Mouse (Mus musculus) brain, embryonic 14.5 days (tissue): Measurements from ENCODE around the gene 1700007K13Rik. TPM values are rescaled to one million over a fixed set of nuclear protein-coding genes. Genes with fewer than 3 reads are reported as not detected.

ENCODE experiments used
- DNase-seq: peaks from one replicate; pipeline ENCODE4 v3.0.0-alpha.2; 2011; ENCODE audit warnings: low read depth
- CTCF ChIP-seq: fragments of 200-500 bp; IDR thresholded peaks from 2 replicates; pipeline ENCODE4 v1.5.1; 2012; ENCODE audit warnings: inconsistent platforms, mild to moderate bottlenecking, moderate library complexity, borderline replicate concordance; ENCODE audit not compliant: insufficient read depth, insufficient read length; ENCODE audit errors: extremely low read depth
- POLR2A ChIP-seq: fragments of 200-500 bp; IDR thresholded peaks from 2 replicates; pipeline ENCODE4 v1.6.1; 2012; ENCODE audit warnings: mild to moderate bottlenecking, inconsistent platforms, borderline replicate concordance; ENCODE audit not compliant: poor library complexity, insufficient read depth, insufficient read length, severe bottlenecking; ENCODE audit errors: extremely low read depth
- polyA plus RNA-seq: library from polyadenylated mRNA; depleted of rRNA; stranded (reverse); fragments of >200 nt; gene quantifications from 2 replicates; pipeline ENCODE4 v1.2.3, GENCODE M21; 2012

1700007K13Rik gene
- polyA plus RNA-seq, 1 experiment = 2.1 TPM

- TF ChIP-seq CTCF (no peak), POLR2A (no peak)
- DNase-seq = no peak
Measured at GRCm38 (mm10) chr2:28464919-28465318, 1.2 kb downstream of the 1700007K13Rik start.

GRCm38 (mm10) chr2:28463919-28464318 lies 2.2 kb downstream of the 1700007K13Rik start:
- DNase-seq = peak; percentile 20
- TF ChIP-seq POLR2A (no peak), CTCF (peak; percentile 61; the same call in 1 of the 2 replicates)

GRCm38 (mm10) chr2:28456616-28457015 lies 9.5 kb downstream of the 1700007K13Rik start:
- TF ChIP-seq CTCF = no peak
- no peak for TF ChIP-seq POLR2A
- DNase-seq = peak; percentile 43

- no peak for TF ChIP-seq POLR2A
- no peak for TF ChIP-seq CTCF
- DNase-seq = no peak
Measured at GRCm38 (mm10) chr2:28453539-28453938, 12.6 kb downstream of the 1700007K13Rik start.

GRCm38 (mm10) chr2:28451663-28452062 lies 14.5 kb downstream of the 1700007K13Rik start:
- TF ChIP-seq CTCF (no peak), POLR2A (no peak)
- no peak for DNase-seq

- no peak for TF ChIP-seq CTCF
- no peak for TF ChIP-seq POLR2A
- DNase-seq = peak; percentile 54
Measured at GRCm38 (mm10) chr2:28447315-28447670, 18.8 kb downstream of the 1700007K13Rik start.

- DNase-seq = peak; percentile 69
- no peak for TF ChIP-seq CTCF
- peak; percentile 61 for TF ChIP-seq POLR2A
Measured at GRCm38 (mm10) chr2:28446515-28447314, 19.4 kb downstream of the 1700007K13Rik start, which contains the start of gene Ppp1r26. Ppp1r26 (plus strand) TSS chr2:28446800.

- TF ChIP-seq POLR2A (no peak), CTCF (no peak)
- no peak for DNase-seq
Measured at GRCm38 (mm10) chr2:28446181-28446514, 20.0 kb downstream of the 1700007K13Rik start.

GRCm38 (mm10) chr2:28445082-28445481 lies 21.1 kb downstream of the 1700007K13Rik start:
- TF ChIP-seq CTCF (no peak), POLR2A (no peak)
- DNase-seq = no peak

GRCm38 (mm10) chr2:28440842-28441241 lies 25.3 kb downstream of the 1700007K13Rik start:
- DNase-seq = no peak
- no peak for TF ChIP-seq POLR2A
- TF ChIP-seq CTCF = no peak

GRCm38 (mm10) chr2:28435401-28435800 lies 30.7 kb downstream of the 1700007K13Rik start:
- DNase-seq = no peak
- no peak for TF ChIP-seq CTCF
- no peak for TF ChIP-seq POLR2A

GRCm38 (mm10) chr2:28433512-28433911 lies 32.6 kb downstream of the 1700007K13Rik start:
- TF ChIP-seq CTCF = no peak
- no peak for DNase-seq
